Mouse (Mus musculus): ENCODE data around the gene Itprid2.

- no peak for TF ChIP-seq EP300 (IDR thresholded peaks at IDR 0.05; ENCODE audit: insufficient read depth, low read depth, low read length)
- TF ChIP-seq CTCF (IDR thresholded peaks at IDR 0.05; ENCODE audit: low read depth, low read length), result no peak
Observed at GRCm38 (mm10) chr2:79647094-79647493, 11.9 kb downstream of the Itprid2 start.

Measured in ES-Bruce4 (cell line).